ENCODE assay signal across 25 mouse cellular contexts in the genomic region with DNA sequence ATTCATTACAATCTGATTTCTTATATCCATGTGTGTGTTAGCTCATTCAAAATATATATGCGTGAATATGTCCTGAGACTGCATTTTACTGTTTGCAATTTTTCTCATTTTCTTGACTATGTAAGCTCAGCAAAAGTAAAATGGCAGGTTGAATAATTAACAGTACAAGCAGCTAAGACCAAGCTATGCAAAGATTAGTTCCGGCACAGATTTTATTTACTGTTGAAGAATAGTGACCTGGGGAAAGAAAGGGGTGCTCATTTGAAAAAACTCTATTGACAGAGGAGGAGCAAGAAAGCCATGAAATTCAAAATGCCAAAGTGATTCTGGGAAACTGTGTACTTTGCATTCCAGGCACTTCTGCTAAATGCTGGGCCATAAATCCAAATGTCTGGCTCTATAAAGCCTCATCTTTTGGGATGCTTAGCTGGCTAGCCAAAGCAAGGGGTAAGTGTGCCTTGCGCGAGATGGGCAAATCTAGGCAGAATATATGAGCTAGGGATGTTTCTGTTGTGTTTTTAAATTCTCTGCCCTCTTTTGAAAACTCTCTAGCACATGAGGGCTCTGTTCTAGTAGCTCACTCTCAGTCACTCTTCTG.
DNase-seq lines count a peak whose midpoint lies in the region; ATAC-seq lines count a peak whose summit lies in the region.
"Had no signal": no experiment of that assay in that cellular context is flagged by ENCODE, and none has a peak within 500 bp of the region (broad histone marks: within the 10 kb centered on the region; RNA-seq: fewer than 3 reads in every experiment).

No protein-coding gene starts in this region.

- no peak overlapping the region for H3K4me2 ChIP-seq in midbrain, embryonic 12.5 days (replicated peaks)
- H3K4me2 ChIP-seq in midbrain, embryonic 11.5 days = no peak overlapping the region
- no peak overlapping the region for H3K4me2 ChIP-seq in neural tube, embryonic 12.5 days (replicated peaks)
- no peak overlapping the region for H3K4me2 ChIP-seq in neural tube, embryonic 15.5 days
- H3K4me2 ChIP-seq: forebrain, embryonic 13.5 days; heart, embryonic 13.5 days; hindbrain, embryonic 13.5 days had no signal

- no peaks in the 10 kb centered on the region for H3K36me3 ChIP-seq in midbrain, embryonic 12.5 days
- no peaks in the 10 kb centered on the region for H3K36me3 ChIP-seq in midbrain, embryonic 11.5 days (ENCODE audit: control insufficient read depth, insufficient read depth, low read length)
- no peaks in the 10 kb centered on the region for H3K36me3 ChIP-seq in neural tube, embryonic 12.5 days
- no peaks in the 10 kb centered on the region for H3K36me3 ChIP-seq in neural tube, embryonic 15.5 days
- H3K36me3 ChIP-seq: forebrain, embryonic 10.5 days; heart, embryonic 10.5 days; heart, embryonic 13.5 days; hindbrain, embryonic 13.5 days had no signal

- H3K4me3 ChIP-seq in midbrain, embryonic 12.5 days = no peak overlapping the region
- no peak overlapping the region for H3K4me3 ChIP-seq in midbrain, embryonic 11.5 days (ENCODE audit: low read depth, low read length)
- no peak overlapping the region for H3K4me3 ChIP-seq in neural tube, embryonic 12.5 days
- no peak overlapping the region for H3K4me3 ChIP-seq in neural tube, embryonic 15.5 days (replicated peaks)
- H3K4me3 ChIP-seq: forebrain, embryonic 10.5 days; forebrain, embryonic 13.5 days; heart, adult 2 months; heart, embryonic 10.5 days; heart, embryonic 13.5 days; hindbrain, embryonic 13.5 days had no signal

- H3K4me1 ChIP-seq in midbrain, embryonic 12.5 days = no peaks in the 10 kb centered on the region; the same call in 1 of the 2 replicates
- H3K4me1 ChIP-seq in midbrain, embryonic 11.5 days (ENCODE audit: control insufficient read depth, insufficient read depth, low read length) = no peaks in the 10 kb centered on the region
- H3K4me1 ChIP-seq in neural tube, embryonic 12.5 days = peaks cover 9% of the 10 kb centered on the region
- peaks cover 3% of the 10 kb centered on the region; the same call in 1 of the 2 replicates for H3K4me1 ChIP-seq in neural tube, embryonic 15.5 days
- H3K4me1 ChIP-seq: forebrain, embryonic 10.5 days; forebrain, embryonic 13.5 days; heart, embryonic 10.5 days; heart, embryonic 13.5 days had no signal

- no peaks in the 10 kb centered on the region for H3K9me3 ChIP-seq in midbrain, embryonic 12.5 days
- no peaks in the 10 kb centered on the region for H3K9me3 ChIP-seq in midbrain, embryonic 11.5 days (ENCODE audit: control insufficient read depth, low read length)
- no peaks in the 10 kb centered on the region for H3K9me3 ChIP-seq in neural tube, embryonic 12.5 days
- H3K9me3 ChIP-seq in neural tube, embryonic 15.5 days (replicated peaks) = no peaks in the 10 kb centered on the region
- H3K9me3 ChIP-seq: forebrain, embryonic 10.5 days; forebrain, embryonic 13.5 days; heart, embryonic 10.5 days; heart, embryonic 13.5 days; hindbrain, embryonic 13.5 days had no signal

- H3K9ac ChIP-seq in midbrain, embryonic 12.5 days (replicated peaks) = no peak overlapping the region
- H3K9ac ChIP-seq in midbrain, embryonic 11.5 days (ENCODE audit: low read length) = no peak overlapping the region
- no peak overlapping the region for H3K9ac ChIP-seq in neural tube, embryonic 12.5 days
- H3K9ac ChIP-seq in neural tube, embryonic 15.5 days (replicated peaks) = no peak overlapping the region
- H3K9ac ChIP-seq: forebrain, embryonic 13.5 days; heart, embryonic 13.5 days; hindbrain, embryonic 13.5 days had no signal

- 79% methylated on average over 4 of the region's 4 CpGs for WGBS in midbrain, embryonic 12.5 days
- whole genome bisulfite sequencing in midbrain, embryonic 11.5 days = 87% methylated on average over 4 of the region's 4 CpGs
- WGBS in neural tube, embryonic 12.5 days = 26% methylated on average over 4 of the region's 4 CpGs
- WGBS in neural tube, embryonic 15.5 days = 25% methylated on average over 4 of the region's 4 CpGs

- ATAC-seq in midbrain, embryonic 12.5 days (ENCODE audit: low FRiP score, low read depth) = peak; percentile 78
- no peak for ATAC-seq in midbrain, embryonic 11.5 days (ENCODE audit: low FRiP score)
- peak; percentile 84 for ATAC-seq in neural tube, embryonic 12.5 days (ENCODE audit: low FRiP score, low read depth)
- ATAC-seq in neural tube, embryonic 15.5 days (ENCODE audit: low FRiP score) = no peak
- ATAC-seq: forebrain, embryonic 13.5 days; forebrain, embryonic 16.5 days had no signal

- H3K27me3 ChIP-seq in midbrain, embryonic 12.5 days = no peaks in the 10 kb centered on the region
- H3K27me3 ChIP-seq in midbrain, embryonic 11.5 days (ENCODE audit: control insufficient read depth, insufficient read depth, low read length) = no peaks in the 10 kb centered on the region
- H3K27me3 ChIP-seq in neural tube, embryonic 12.5 days (replicated peaks) = no peaks in the 10 kb centered on the region
- no peaks in the 10 kb centered on the region for H3K27me3 ChIP-seq in neural tube, embryonic 15.5 days (replicated peaks)
- H3K27me3 ChIP-seq: forebrain, embryonic 13.5 days; heart, embryonic 13.5 days; hindbrain, embryonic 13.5 days had no signal

- DNase-seq in embryo, embryonic 11 days = peak; percentile 20
- no peak for DNase-seq in embryo, embryonic 9.5 days (ENCODE audit: extremely low spot score)
- DNase-seq in midbrain, embryonic 11.5 days (ENCODE audit: low spot score, missing footprints) = no peak
- no peak for DNase-seq in urinary bladder, postnatal 10 days (ENCODE audit: low spot score)
- DNase-seq: adrenal gland, adult 2 months; adrenal gland, postnatal 14 days; B cell, adult 2 months; cerebellum, adult 11-12 months; cerebellum, adult 8-10 months; cerebellum, postnatal 10 days; cerebellum, postnatal 36 days; gastrocnemius, postnatal 10 days; gastrocnemius, postnatal 36 days; heart, adult 2 months; heart, postnatal 14 days; heart, postnatal 4 days had no signal

- no peak overlapping the region for H3K27ac ChIP-seq in midbrain, embryonic 12.5 days (replicated peaks)
- H3K27ac ChIP-seq in midbrain, embryonic 11.5 days (ENCODE audit: low read depth, low read length) = no peak overlapping the region
- no peak overlapping the region for H3K27ac ChIP-seq in neural tube, embryonic 12.5 days
- H3K27ac ChIP-seq in neural tube, embryonic 15.5 days (replicated peaks) = no peak overlapping the region
- H3K27ac ChIP-seq: forebrain, embryonic 10.5 days; forebrain, embryonic 13.5 days; heart, adult 2 months; heart, embryonic 10.5 days; heart, embryonic 13.5 days; hindbrain, embryonic 13.5 days had no signal

Comparison
In these comparisons a context has a peak if more than half of its experiments do, and no peak if none do; other contexts are left out.
1. ATAC-seq: peak in midbrain, embryonic 12.5 days (single experiment) and neural tube, embryonic 12.5 days (single experiment); none in midbrain, embryonic 11.5 days (single experiment) and neural tube, embryonic 15.5 days (single experiment).